Mouse (Mus musculus): Measurements from ENCODE around the gene Emilin1.

DNA sequence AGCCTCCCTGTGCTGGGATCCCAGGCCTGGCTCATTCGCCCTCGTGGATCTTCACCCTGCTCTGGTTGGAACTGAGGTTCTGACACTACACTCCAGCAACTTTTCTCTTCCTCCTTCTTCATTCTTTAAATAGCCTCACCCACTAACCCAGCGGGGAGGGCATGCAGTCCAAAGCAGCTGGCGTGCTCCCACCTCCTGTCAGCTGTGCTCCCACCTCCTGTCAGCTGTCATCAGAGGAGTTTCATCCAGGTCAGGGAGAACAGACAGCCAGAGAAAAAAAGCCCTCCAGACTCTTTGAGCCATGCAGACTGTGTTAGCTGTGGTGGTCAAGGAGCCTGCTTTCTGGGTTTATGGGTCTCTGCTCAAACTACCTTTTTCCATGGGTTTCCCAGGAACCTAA is 18.2 kb downstream of the Emilin1 start:
- TF ChIP-seq POLR2A (IDR thresholded peaks at IDR 0.05; ENCODE audit: borderline replicate concordance, control insufficient read depth, low read depth, low read length) (no peak), CTCF (IDR thresholded peaks at IDR 0.05; ENCODE audit: control insufficient read depth, insufficient read depth, low read length) (no peak)
